Comparison of ENCODE assay signal across 10 mouse cellular contexts in genomic region chr11:32218501-32219050, GRCm38 (mm10). TPM values are rescaled to one million over a fixed set of nuclear protein-coding genes. Genes with fewer than 3 reads are reported as not detected.
DNase-seq lines count a peak whose midpoint lies in the region; ATAC-seq and TF ChIP-seq lines count a peak whose summit lies in the region.
"Had no signal": no experiment of that assay in that cellular context is flagged by ENCODE, and none has a peak within 500 bp of the region (broad histone marks: within the 10 kb centered on the region; RNA-seq: fewer than 3 reads in every experiment).

No protein-coding gene starts in this region.

- no peak overlapping the region for H3K4me3 ChIP-seq in liver, embryonic 12.5 days
- no peak overlapping the region for H3K4me3 ChIP-seq in liver, postnatal 0 days (ENCODE audit: low read depth, low read length)
- H3K4me3 ChIP-seq in forebrain, embryonic 13.5 days = no peak overlapping the region
- no peak overlapping the region for H3K4me3 ChIP-seq in midbrain, postnatal 0 days (ENCODE audit: low read depth, low read length)

- ATAC-seq in cerebellum, adult (ENCODE audit: insufficient number of reproducible peaks, low FRiP score, low TSS enrichment) = no peak
- ATAC-seq in liver, embryonic 12.5 days = no peak
- no peak for ATAC-seq in liver, postnatal 0 days
- no peak for ATAC-seq in forebrain, embryonic 13.5 days
- no peak for ATAC-seq in midbrain, postnatal 0 days (ENCODE audit: low FRiP score)

- H3K9ac ChIP-seq in liver, embryonic 12.5 days = peak overlapping the region; percentile 34; the same call in 1 of the 2 replicates
- H3K9ac ChIP-seq in liver, postnatal 0 days (replicated peaks) = no peak overlapping the region
- no peak overlapping the region for H3K9ac ChIP-seq in forebrain, embryonic 13.5 days
- H3K9ac ChIP-seq in midbrain, postnatal 0 days (replicated peaks; ENCODE audit: low read length, poor library complexity, severe bottlenecking) = no peak overlapping the region; the same call in 1 of the 2 replicates

- no peak overlapping the region for H3K27ac ChIP-seq in liver, embryonic 12.5 days
- no peak overlapping the region for H3K27ac ChIP-seq in liver, postnatal 0 days (ENCODE audit: low read depth)
- 0 out of 2 replicates have a peak overlapping the region, but pooled peaks have one; percentile 19 for H3K27ac ChIP-seq in forebrain, embryonic 13.5 days
- H3K27ac ChIP-seq in midbrain, postnatal 0 days (ENCODE audit: low read depth, low read length) = no peak overlapping the region

- no peak for TF ChIP-seq EP300 in liver, postnatal 0 days (IDR thresholded peaks at IDR 0.05; ENCODE audit: low read depth)

- no peak overlapping the region for H3K4me2 ChIP-seq in liver, embryonic 12.5 days
- H3K4me2 ChIP-seq in liver, postnatal 0 days (ENCODE audit: low read depth, low read length) = no peak overlapping the region
- no peak overlapping the region for H3K4me2 ChIP-seq in forebrain, embryonic 13.5 days
- H3K4me2 ChIP-seq in midbrain, postnatal 0 days (ENCODE audit: low read depth, low read length, poor library complexity, severe bottlenecking) = no peak overlapping the region

- H3K4me1 ChIP-seq in liver, embryonic 12.5 days = peaks cover 54% of the 10 kb centered on the region
- peaks cover 11% of the 10 kb centered on the region for H3K4me1 ChIP-seq in liver, postnatal 0 days (ENCODE audit: insufficient read depth)
- peaks cover 30% of the 10 kb centered on the region for H3K4me1 ChIP-seq in forebrain, embryonic 13.5 days
- H3K4me1 ChIP-seq in midbrain, postnatal 0 days (ENCODE audit: insufficient read depth, low read length) = peaks cover 10% of the 10 kb centered on the region; the same call in 1 of the 2 replicates

- DNase-seq in cerebellum, adult 9-10 months = peak; percentile 31
- DNase-seq in liver, postnatal 0 days = no peak
- peak; percentile 54 for DNase-seq in midbrain, postnatal 0 days (ENCODE audit: low spot score)
- no peak for DNase-seq in urinary bladder, postnatal 25 days (ENCODE audit: low spot score)
- DNase-seq in urinary bladder, postnatal 4 days (ENCODE audit: low spot score in 2 of 2) = no peak
- DNase-seq: kidney, adult 2 months had no signal

- peaks cover 59% of the 10 kb centered on the region for H3K27me3 ChIP-seq in liver, embryonic 12.5 days (replicated peaks)
- H3K27me3 ChIP-seq in liver, postnatal 0 days (ENCODE audit: insufficient read depth, low read length) = peaks cover 45% of the 10 kb centered on the region
- H3K27me3 ChIP-seq in forebrain, embryonic 13.5 days = peaks cover 36% of the 10 kb centered on the region
- peaks cover 6% of the 10 kb centered on the region for H3K27me3 ChIP-seq in midbrain, postnatal 0 days (ENCODE audit: insufficient read depth, low read length)

- 50% methylated on average over 6 of the region's 6 CpGs for WGBS in liver, embryonic 12.5 days (ENCODE audit: insufficient replicate concordance)
- 74% methylated on average over 6 of the region's 6 CpGs for WGBS in liver, postnatal 0 days (ENCODE audit: insufficient replicate concordance)
- 48% methylated on average over 6 of the region's 6 CpGs for WGBS in forebrain, embryonic 13.5 days
- 55% methylated on average over 6 of the region's 6 CpGs for WGBS in midbrain, postnatal 0 days

- peaks cover 19% of the 10 kb centered on the region for H3K36me3 ChIP-seq in liver, embryonic 12.5 days
- 0 out of 2 replicates have a peak, but pooled peaks cover 2% of the 10 kb centered on the region for H3K36me3 ChIP-seq in liver, postnatal 0 days (replicated peaks; ENCODE audit: insufficient read depth, low read length)
- H3K36me3 ChIP-seq in forebrain, embryonic 13.5 days (ENCODE audit: poor library complexity, severe bottlenecking) = no peaks in the 10 kb centered on the region
- no peaks in the 10 kb centered on the region for H3K36me3 ChIP-seq in midbrain, postnatal 0 days (ENCODE audit: insufficient read depth, low read length)

- no peaks in the 10 kb centered on the region for H3K9me3 ChIP-seq in liver, embryonic 12.5 days (replicated peaks)
- H3K9me3 ChIP-seq in liver, postnatal 0 days (ENCODE audit: low read length) = no peaks in the 10 kb centered on the region
- H3K9me3 ChIP-seq in forebrain, embryonic 13.5 days (replicated peaks) = no peaks in the 10 kb centered on the region
- H3K9me3 ChIP-seq in midbrain, postnatal 0 days (ENCODE audit: low read length) = no peaks in the 10 kb centered on the region

- no peak for TF ChIP-seq CTCF in liver, postnatal 0 days (IDR thresholded peaks at IDR 0.05; ENCODE audit: low read depth)
- TF ChIP-seq CTCF in midbrain, postnatal 0 days (IDR thresholded peaks at IDR 0.05) = no peak

RNA-seq across cellular contexts. Expression of gene Rhbdf1, which starts 3.5 kb away (rescaled TPM):
- polyA plus RNA-seq in liver, embryonic 12.5 days (2016; fragmentation: Nextera tagmentation; extraction: Ambion mirVana) = 12.0 and 14.1 TPM in 2 replicates
- polyA plus RNA-seq in liver, postnatal 0 days (2015; fragmentation: Nextera tagmentation; extraction: Ambion mirVana) = 4.8 and 6.4 TPM in 2 replicates
- 9.7 and 12.3 TPM in 2 replicates for polyA plus RNA-seq in forebrain, embryonic 13.5 days (2015; fragmentation: Nextera tagmentation; extraction: Ambion mirVana)
- 27.4 and 55.6 TPM in 2 replicates for total RNA-seq in midbrain, postnatal 0 days (2014; rRNA removed)
- 17.6 and 21.0 TPM in 2 replicates for polyA plus RNA-seq in midbrain, postnatal 0 days (2015; fragmentation: Nextera tagmentation; extraction: Ambion mirVana)

RNA-seq across cellular contexts. Expression of gene Mpg, which starts 7.7 kb away (rescaled TPM):
- 25.7 and 27.2 TPM in 2 replicates for polyA plus RNA-seq in liver, embryonic 12.5 days (2016; fragmentation: Nextera tagmentation; extraction: Ambion mirVana)
- polyA plus RNA-seq in liver, postnatal 0 days (2015; fragmentation: Nextera tagmentation; extraction: Ambion mirVana) = 13.5 and 14.2 TPM in 2 replicates
- 24.9 and 30.6 TPM in 2 replicates for polyA plus RNA-seq in forebrain, embryonic 13.5 days (2015; fragmentation: Nextera tagmentation; extraction: Ambion mirVana)
- 31.7 and 35.0 TPM in 2 replicates for total RNA-seq in midbrain, postnatal 0 days (2014; rRNA removed)
- 31.2 and 37.7 TPM in 2 replicates for polyA plus RNA-seq in midbrain, postnatal 0 days (2015; fragmentation: Nextera tagmentation; extraction: Ambion mirVana)

RNA-seq across cellular contexts. Expression of gene Snrnp25, which starts 13.4 kb away (rescaled TPM):
- polyA plus RNA-seq in liver, embryonic 12.5 days (2016; fragmentation: Nextera tagmentation; extraction: Ambion mirVana) = 103 TPM in 2 replicates
- polyA plus RNA-seq in liver, postnatal 0 days (2015; fragmentation: Nextera tagmentation; extraction: Ambion mirVana) = 30.1 and 32.9 TPM in 2 replicates
- 61.3 and 64.9 TPM in 2 replicates for polyA plus RNA-seq in forebrain, embryonic 13.5 days (2015; fragmentation: Nextera tagmentation; extraction: Ambion mirVana)
- 13.3 and 23.6 TPM in 2 replicates for total RNA-seq in midbrain, postnatal 0 days (2014; rRNA removed)
- 47.8 and 48.9 TPM in 2 replicates for polyA plus RNA-seq in midbrain, postnatal 0 days (2015; fragmentation: Nextera tagmentation; extraction: Ambion mirVana)

RNA-seq across cellular contexts. Expression of gene Il9r, which starts 18.5 kb away (rescaled TPM):
- 0.22 and 0.30 TPM in 2 replicates for polyA plus RNA-seq in liver, embryonic 12.5 days (2016; fragmentation: Nextera tagmentation; extraction: Ambion mirVana)
- polyA plus RNA-seq in liver, postnatal 0 days (2015; fragmentation: Nextera tagmentation; extraction: Ambion mirVana) = 0.05 TPM in 1 of 2 replicates, not detected in the other
- not detected in 2 replicates for polyA plus RNA-seq in forebrain, embryonic 13.5 days (2015; fragmentation: Nextera tagmentation; extraction: Ambion mirVana)
- total RNA-seq in midbrain, postnatal 0 days (2014; rRNA removed) = 0.33 TPM in 1 of 2 replicates, not detected in the other
- 0.04 TPM in 1 of 2 replicates, not detected in the other for polyA plus RNA-seq in midbrain, postnatal 0 days (2015; fragmentation: Nextera tagmentation; extraction: Ambion mirVana)
- polyA plus RNA-seq: liver, embryonic 16.5 days had no signal

RNA-seq across cellular contexts. Expression of gene Nprl3, which starts 48.9 kb away (rescaled TPM):
- 34.6 and 39.1 TPM in 2 replicates for polyA plus RNA-seq in liver, embryonic 12.5 days (2016; fragmentation: Nextera tagmentation; extraction: Ambion mirVana)
- polyA plus RNA-seq in liver, postnatal 0 days (2015; fragmentation: Nextera tagmentation; extraction: Ambion mirVana) = 22.8 and 26.2 TPM in 2 replicates
- 48.3 and 54.2 TPM in 2 replicates for polyA plus RNA-seq in forebrain, embryonic 13.5 days (2015; fragmentation: Nextera tagmentation; extraction: Ambion mirVana)
- total RNA-seq in midbrain, postnatal 0 days (2014; rRNA removed) = 36.0 and 44.7 TPM in 2 replicates
- polyA plus RNA-seq in midbrain, postnatal 0 days (2015; fragmentation: Nextera tagmentation; extraction: Ambion mirVana) = 35.3 and 38.6 TPM in 2 replicates

Comparison
In these comparisons a context has a peak if more than half of its experiments do, and no peak if none do; other contexts are left out.
1. DNase-seq: peak in cerebellum, adult 9-10 months (single experiment) and midbrain, postnatal 0 days (single experiment); none in liver, postnatal 0 days (single experiment), urinary bladder, postnatal 25 days (single experiment) and urinary bladder, postnatal 4 days (0 of 2).